Mouse (Mus musculus): ENCODE results near the gene Klrb1b. TPM values are rescaled to one million over a fixed set of nuclear protein-coding genes. Genes with fewer than 3 reads are reported as not detected.

Gene Klrb1b
- polyA plus RNA-seq, 1 experiment: 0.85 TPM

DNA sequence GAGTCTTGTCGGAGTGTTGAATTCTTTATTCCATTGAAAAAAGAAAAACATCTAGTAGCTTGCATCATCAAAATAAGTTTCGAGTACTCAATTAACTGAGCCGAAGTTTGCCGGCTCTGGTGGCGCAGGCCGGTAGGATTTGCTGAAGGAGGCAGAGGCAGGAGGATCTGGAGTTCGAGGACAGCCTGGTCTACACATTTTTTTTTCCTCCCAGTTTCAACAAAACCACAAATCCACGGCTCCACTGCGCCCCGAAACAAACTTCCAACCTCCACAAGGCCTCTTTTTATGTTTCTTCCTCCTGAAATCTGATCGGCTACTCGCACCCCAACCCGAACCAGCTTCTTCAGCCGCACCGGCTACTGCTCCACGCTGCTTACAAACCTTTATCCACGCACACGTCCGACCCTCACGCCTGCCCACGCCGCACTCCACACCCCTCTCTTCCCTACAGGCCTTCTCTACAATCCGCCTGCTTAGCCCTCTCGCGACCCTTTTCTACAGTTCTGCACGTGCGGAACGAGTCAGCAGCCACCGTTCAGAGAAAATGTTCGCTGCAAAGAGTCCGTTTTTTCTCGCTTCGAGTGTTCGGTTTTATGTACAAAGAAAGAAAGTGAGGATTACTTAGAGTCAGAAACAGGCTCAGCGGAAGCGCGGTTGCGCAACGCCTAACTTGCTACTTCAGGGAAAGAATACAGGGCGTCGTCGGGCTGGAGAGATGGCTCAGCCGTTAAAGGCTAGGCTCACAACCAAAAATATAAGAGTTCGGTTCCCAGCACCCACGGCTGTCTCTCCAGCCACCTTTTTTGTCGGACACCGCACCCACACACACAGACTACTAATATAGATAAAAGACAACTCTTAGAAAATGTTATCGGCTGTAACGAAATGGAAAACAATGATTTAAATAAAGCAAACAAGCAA, 12.5 kb upstream of the Klrb1b start:
- Histone ChIP-seq H3K4me3 (ENCODE audit: control insufficient read depth, insufficient read depth, low read length) (peak overlapping the region; percentile 88), H3K4me1 (replicated peaks; ENCODE audit: control insufficient read depth, insufficient read depth, low read length) (peaks cover 17% of the 10 kb centered on the region), H3K36me3 (ENCODE audit: control insufficient read depth, insufficient read depth, low read length) (no peaks in the 10 kb centered on the region), H3K27me3 (ENCODE audit: control insufficient read depth, insufficient read depth, low read length) (no peaks in the 10 kb centered on the region), H3K27ac (ENCODE audit: control insufficient read depth, insufficient read depth, low read length) (peak overlapping the region; percentile 95)
- TF ChIP-seq POLR2A (IDR thresholded peaks at IDR 0.05; ENCODE audit: control insufficient read depth, extremely low read depth, insufficient read depth, low read length, poor library complexity) (0 out of 2 replicates have a peak, but pooled peaks have one; percentile 9), CTCF (IDR thresholded peaks at IDR 0.05; ENCODE audit: borderline replicate concordance, control insufficient read depth, extremely low read depth, insufficient read depth, low read length, poor library complexity) (0 out of 2 replicates have a peak, but pooled peaks have one; percentile 22)
- under 1% methylated on average over 49 of the region's 49 CpGs for WGBS
- peak; percentile 78 for DNase-seq

DNA sequence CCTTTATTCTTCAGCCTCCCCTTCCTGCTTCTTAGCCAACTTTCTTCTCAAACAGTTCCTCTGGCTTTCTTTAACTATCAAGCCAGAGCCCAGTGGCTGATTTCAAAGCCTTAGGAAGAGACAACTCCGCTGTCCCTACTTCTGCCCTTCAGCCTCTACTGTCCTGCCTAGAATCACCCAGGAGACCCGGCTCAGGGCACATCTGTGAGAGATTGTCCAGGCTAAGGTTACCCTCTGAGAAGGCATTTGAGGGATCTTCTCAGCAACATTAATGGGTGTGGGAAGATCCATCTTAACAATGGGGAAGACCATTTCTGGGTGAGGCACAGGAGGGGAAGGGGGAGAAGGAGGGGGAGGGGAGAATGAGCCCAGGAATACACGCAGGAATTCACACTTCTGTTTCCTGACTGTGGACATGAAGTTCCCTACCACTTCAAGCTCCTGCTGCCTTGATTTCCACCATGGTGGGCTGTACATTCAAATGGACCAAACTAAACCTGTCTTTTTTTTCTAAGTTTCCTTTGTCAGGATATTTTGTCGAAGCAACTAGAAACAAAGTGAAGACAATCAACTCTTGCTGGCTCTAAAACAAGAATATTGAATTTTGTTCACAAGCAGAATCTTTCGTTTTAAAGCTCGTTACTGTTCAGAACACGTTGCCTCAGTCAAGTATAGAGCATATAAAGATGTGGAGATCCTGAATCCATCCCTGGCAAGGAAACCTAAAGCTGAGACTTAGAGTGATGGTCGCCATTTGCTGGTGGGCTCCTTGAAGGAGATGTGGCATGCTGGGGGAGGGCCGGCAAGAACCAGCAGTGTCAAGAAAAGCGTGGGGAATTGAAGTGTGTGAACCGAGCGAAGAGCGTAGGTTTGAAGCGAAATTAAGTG, 11.6 kb upstream of the Klrb1b start:
- TF ChIP-seq POLR2A (IDR thresholded peaks at IDR 0.05; ENCODE audit: control insufficient read depth, extremely low read depth, insufficient read depth, low read length, poor library complexity): no peak
- no peak for TF ChIP-seq CTCF (IDR thresholded peaks at IDR 0.05; ENCODE audit: borderline replicate concordance, control insufficient read depth, extremely low read depth, insufficient read depth, low read length, poor library complexity)
- peaks cover 21% of the 10 kb centered on the region for H3K4me1 ChIP-seq (replicated peaks; ENCODE audit: control insufficient read depth, insufficient read depth, low read length)
- H3K27me3 ChIP-seq (ENCODE audit: control insufficient read depth, insufficient read depth, low read length): no peaks in the 10 kb centered on the region
- no peaks in the 10 kb centered on the region for H3K36me3 ChIP-seq (ENCODE audit: control insufficient read depth, insufficient read depth, low read length)
- peak overlapping the region; percentile 89 for H3K27ac ChIP-seq (ENCODE audit: control insufficient read depth, insufficient read depth, low read length)
- no peak for DNase-seq
- 10% methylated on average over 14 of the region's 14 CpGs for WGBS
- peak overlapping the region; percentile 88 for H3K4me3 ChIP-seq (ENCODE audit: control insufficient read depth, insufficient read depth, low read length)

DNA sequence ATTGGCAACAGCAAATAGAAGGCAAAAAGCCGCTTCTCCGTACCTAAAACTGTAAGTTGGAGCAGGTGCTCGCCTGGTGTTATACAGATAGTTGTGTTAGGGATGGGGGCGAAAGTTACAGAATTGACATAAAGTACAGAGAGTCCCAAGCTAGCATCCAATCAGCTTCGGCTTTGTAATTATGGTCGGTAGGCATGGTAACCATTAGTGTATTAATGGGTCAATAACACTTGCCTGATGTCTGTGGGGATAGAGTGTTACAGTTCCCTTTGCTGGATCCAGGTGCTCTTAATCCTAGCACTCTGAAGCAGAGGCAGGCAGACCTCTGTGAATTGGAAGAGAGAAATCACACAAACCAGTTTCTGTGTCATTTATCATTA, 10.8 kb upstream of the Klrb1b start:
- no peaks in the 10 kb centered on the region for H3K36me3 ChIP-seq (ENCODE audit: control insufficient read depth, insufficient read depth, low read length)
- DNase-seq: no peak
- WGBS: 66% methylated on average over 6 of the region's 6 CpGs
- no peak overlapping the region for H3K4me3 ChIP-seq (ENCODE audit: control insufficient read depth, insufficient read depth, low read length)
- H3K4me1 ChIP-seq (replicated peaks; ENCODE audit: control insufficient read depth, insufficient read depth, low read length): peaks cover 18% of the 10 kb centered on the region
- TF ChIP-seq CTCF (IDR thresholded peaks at IDR 0.05; ENCODE audit: borderline replicate concordance, control insufficient read depth, extremely low read depth, insufficient read depth, low read length, poor library complexity) (no peak), POLR2A (IDR thresholded peaks at IDR 0.05; ENCODE audit: control insufficient read depth, extremely low read depth, insufficient read depth, low read length, poor library complexity) (no peak)
- no peaks in the 10 kb centered on the region for H3K27me3 ChIP-seq (ENCODE audit: control insufficient read depth, insufficient read depth, low read length)
- no peak overlapping the region for H3K27ac ChIP-seq (ENCODE audit: control insufficient read depth, insufficient read depth, low read length)

DNA sequence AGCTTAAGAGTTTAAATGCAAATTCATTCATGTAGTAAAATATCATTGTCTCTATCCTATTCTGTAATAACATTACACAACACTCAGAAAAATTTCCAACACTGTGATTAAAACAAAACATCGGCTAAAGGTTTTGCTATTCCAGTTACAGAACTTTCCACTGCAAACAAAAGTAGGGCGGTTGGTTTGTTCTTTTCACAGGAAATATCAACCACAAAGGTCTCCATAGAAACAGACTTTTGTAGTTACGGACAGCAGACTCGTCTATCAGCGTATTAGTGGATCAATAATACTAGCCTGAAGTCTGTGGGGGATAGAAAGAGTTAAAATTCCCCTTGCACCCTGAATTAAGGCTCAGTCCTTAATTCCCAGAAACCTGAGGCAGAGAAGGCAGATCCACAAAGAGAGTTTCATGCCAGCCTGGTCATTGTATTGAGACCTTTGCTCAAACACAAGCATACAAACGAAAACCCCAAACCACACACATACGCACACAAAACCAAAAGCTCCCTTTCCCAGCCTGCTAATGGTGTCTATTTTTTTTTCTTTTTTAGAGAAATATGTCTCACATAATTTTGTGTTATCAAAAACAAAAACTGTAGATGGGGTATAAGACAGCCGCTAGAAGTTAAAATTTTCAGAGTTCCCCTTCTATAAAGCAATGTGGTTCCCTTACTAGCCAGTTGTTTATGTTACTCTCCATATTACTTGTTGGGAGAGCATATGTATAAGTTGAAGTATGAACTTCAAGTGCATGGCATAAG, 10.2 kb upstream of the Klrb1b start:
- DNase-seq: no peak
- 9% methylated on average over 8 of the region's 8 CpGs for WGBS
- H3K4me3 ChIP-seq (ENCODE audit: control insufficient read depth, insufficient read depth, low read length): no peak overlapping the region
- peaks cover 18% of the 10 kb centered on the region for H3K4me1 ChIP-seq (replicated peaks; ENCODE audit: control insufficient read depth, insufficient read depth, low read length)
- TF ChIP-seq CTCF (IDR thresholded peaks at IDR 0.05; ENCODE audit: borderline replicate concordance, control insufficient read depth, extremely low read depth, insufficient read depth, low read length, poor library complexity) (no peak), POLR2A (IDR thresholded peaks at IDR 0.05; ENCODE audit: control insufficient read depth, extremely low read depth, insufficient read depth, low read length, poor library complexity) (no peak)
- H3K27me3 ChIP-seq (ENCODE audit: control insufficient read depth, insufficient read depth, low read length): no peaks in the 10 kb centered on the region
- no peak overlapping the region for H3K27ac ChIP-seq (ENCODE audit: control insufficient read depth, insufficient read depth, low read length)
- no peaks in the 10 kb centered on the region for H3K36me3 ChIP-seq (ENCODE audit: control insufficient read depth, insufficient read depth, low read length)

DNA sequence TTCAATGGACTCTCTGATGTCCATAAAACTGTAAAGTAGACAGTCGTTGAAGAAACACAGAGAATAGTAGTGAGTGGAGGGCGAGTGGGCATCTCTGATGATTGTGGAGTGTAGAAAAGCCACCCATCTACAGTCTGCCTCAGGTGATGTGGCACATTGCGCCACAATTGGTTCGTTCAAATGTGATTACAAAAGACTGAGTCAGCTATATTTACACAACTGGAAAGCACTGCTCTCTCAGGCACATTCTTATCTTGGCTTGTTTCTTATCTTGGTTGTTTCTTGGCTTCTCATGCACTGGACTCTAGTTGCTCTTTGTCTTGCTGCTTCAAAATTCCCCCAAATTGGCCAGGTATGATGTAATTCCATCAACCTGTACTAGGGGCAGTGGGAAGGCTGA, 9.4 kb upstream of the Klrb1b start:
- no peaks in the 10 kb centered on the region for H3K36me3 ChIP-seq (ENCODE audit: control insufficient read depth, insufficient read depth, low read length)
- no peak overlapping the region for H3K27ac ChIP-seq (ENCODE audit: control insufficient read depth, insufficient read depth, low read length)
- WGBS: 60% methylated on average over 4 of the region's 4 CpGs
- H3K4me3 ChIP-seq (ENCODE audit: control insufficient read depth, insufficient read depth, low read length): no peak overlapping the region
- H3K27me3 ChIP-seq (ENCODE audit: control insufficient read depth, insufficient read depth, low read length): no peaks in the 10 kb centered on the region
- TF ChIP-seq POLR2A (IDR thresholded peaks at IDR 0.05; ENCODE audit: control insufficient read depth, extremely low read depth, insufficient read depth, low read length, poor library complexity): no peak
- TF ChIP-seq CTCF (IDR thresholded peaks at IDR 0.05; ENCODE audit: borderline replicate concordance, control insufficient read depth, extremely low read depth, insufficient read depth, low read length, poor library complexity): no peak
- H3K4me1 ChIP-seq (replicated peaks; ENCODE audit: control insufficient read depth, insufficient read depth, low read length): peaks cover 18% of the 10 kb centered on the region
- DNase-seq: no peak

Data from thymus, adult 2 months (tissue).